Mouse (Mus musculus): Measurements from ENCODE around the gene Med12l. TPM values are rescaled to one million over a fixed set of nuclear protein-coding genes. Genes with fewer than 3 reads are reported as not detected.

Gene Med12l
- total and polyA plus RNA-seq, 3 experiments: 0.93 to 2.0 (median 1.5) TPM

DNA sequence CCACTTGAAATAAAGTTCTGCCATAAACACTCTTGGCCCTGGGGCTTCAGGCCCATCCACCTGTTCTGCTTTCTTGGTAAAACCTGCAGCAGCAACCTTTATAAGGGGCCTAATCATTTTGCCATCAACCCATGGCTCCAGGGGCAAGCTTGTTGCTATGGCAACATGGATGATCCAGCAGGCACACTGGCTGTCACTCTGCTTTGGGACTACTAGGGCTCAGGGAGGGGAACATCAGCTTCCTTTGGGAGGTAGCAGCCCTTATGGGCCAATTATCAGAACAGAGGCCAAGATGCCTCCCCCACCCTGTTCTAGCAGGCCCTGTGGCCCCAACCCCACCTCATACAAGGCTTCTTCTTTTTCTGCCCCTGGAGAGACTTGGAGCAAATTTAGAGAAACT is 13.5 kb upstream of the Med12l start:
- H3K27me3 ChIP-seq (replicated peaks): no peaks in the 10 kb centered on the region
- no peak overlapping the region for H3K27ac ChIP-seq (ENCODE audit: insufficient read depth, low read depth)
- DNase-seq (ENCODE audit: extremely low read depth): no peak
- H3K36me3 ChIP-seq (replicated peaks in 1 of 2; ENCODE audit: control insufficient read depth in 1 of 2, insufficient read depth in 1 of 2, low read length in 1 of 2): no peaks in the 10 kb centered on the region
- no peak overlapping the region for H3K4me2 ChIP-seq (ENCODE audit: insufficient read depth, low read depth, poor library complexity, severe bottlenecking)
- H3K9ac ChIP-seq (ENCODE audit: insufficient read depth, low read depth): no peak overlapping the region
- in situ Hi-C loops (cut with MboI; ENCODE audit: low pct_ligation_motif_present, low pct_unique_long_range_greater_than_20kb, low sequenced_read_pairs): no loop called here
- no peak overlapping the region for H3K4me3 ChIP-seq (replicated peaks in 1 of 3; ENCODE audit: low read depth in 2 of 3, low read length in 2 of 3, poor library complexity in 1 of 3)
- no peaks in the 10 kb centered on the region for H3K79me2 ChIP-seq (replicated peaks; ENCODE audit: control insufficient read depth, extremely low read depth, insufficient read depth, poor library complexity, severe bottlenecking)
- dilution Hi-C loops (cut with MboI; ENCODE audit: extremely low pct_ligation_motif_present, extremely low pct_unique_long_range_greater_than_20kb, low sequenced_read_pairs): no loop called here
- no peak for TF ChIP-seq POLR2AphosphoS2 (IDR thresholded peaks at IDR 0.05; ENCODE audit: low read depth, low read length)
- no peak for TF ChIP-seq IRF4 (IDR thresholded peaks at IDR 0.05; ENCODE audit: low read depth, low read length)
- no peak for TF ChIP-seq HCFC1 (IDR thresholded peaks at IDR 0.05; ENCODE audit: low read depth, low read length)
- no peak for TF ChIP-seq UBTF (IDR thresholded peaks at IDR 0.05; ENCODE audit: low read depth, low read length)
- no peak for TF ChIP-seq ZMIZ1 (IDR thresholded peaks at IDR 0.05; ENCODE audit: low read depth, low read length)
- no peak for TF ChIP-seq GABPA (IDR thresholded peaks at IDR 0.05; ENCODE audit: insufficient replicate concordance, low read depth, low read length)
- TF ChIP-seq TCF12 (IDR thresholded peaks at IDR 0.05; ENCODE audit: low read depth, low read length): no peak
- TF ChIP-seq MYC (IDR thresholded peaks at IDR 0.05; ENCODE audit: low read depth, low read length): no peak
- TF ChIP-seq KAT2A (IDR thresholded peaks at IDR 0.05; ENCODE audit: insufficient replicate concordance, low read length): no peak
- TF ChIP-seq PAX5 (IDR thresholded peaks at IDR 0.05; ENCODE audit: low read length): no peak
- no peaks in the 10 kb centered on the region for H3K9me3 ChIP-seq (replicated peaks; ENCODE audit: low read length)
- no peaks in the 10 kb centered on the region for H3K4me1 ChIP-seq (ENCODE audit: control insufficient read depth in 1 of 2, insufficient read depth in 2 of 2)

DNA sequence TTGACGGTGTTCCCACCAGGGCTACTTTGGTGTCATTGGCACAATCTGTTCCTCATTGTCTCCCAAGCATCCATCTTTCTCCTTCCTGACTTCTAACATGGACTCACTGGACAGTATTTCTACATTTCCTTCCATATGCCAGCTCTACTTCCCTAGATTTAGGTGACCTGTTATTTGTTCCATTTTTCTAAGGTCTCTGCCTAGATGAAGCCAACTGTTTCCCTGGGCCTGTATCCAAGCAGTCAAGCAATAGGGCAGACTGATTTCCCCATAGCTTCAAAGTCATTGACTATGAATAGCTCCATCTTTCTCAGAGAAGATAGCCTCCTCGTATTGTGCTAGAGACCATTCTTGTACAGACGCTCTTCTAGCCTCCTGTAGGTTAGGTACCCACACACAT is 12.0 kb upstream of the Med12l start:
- no peak for DNase-seq (ENCODE audit: extremely low read depth)
- TF ChIP-seq USF1 (IDR thresholded peaks at IDR 0.05; ENCODE audit: low read depth, low read length) (no peak), MYC (IDR thresholded peaks at IDR 0.05; ENCODE audit: low read depth, low read length) (no peak), MAZ (IDR thresholded peaks at IDR 0.05; ENCODE audit: low read depth, low read length) (no peak)
- H3K9ac ChIP-seq (ENCODE audit: insufficient read depth, low read depth): no peak overlapping the region
- H3K9me3 ChIP-seq (replicated peaks; ENCODE audit: low read length): no peaks in the 10 kb centered on the region
- no peak overlapping the region for H3K4me2 ChIP-seq (ENCODE audit: insufficient read depth, low read depth, poor library complexity, severe bottlenecking)
- no peaks in the 10 kb centered on the region for H3K36me3 ChIP-seq (replicated peaks in 1 of 2; ENCODE audit: control insufficient read depth in 1 of 2, insufficient read depth in 1 of 2, low read length in 1 of 2)
- H3K79me2 ChIP-seq (replicated peaks; ENCODE audit: control insufficient read depth, extremely low read depth, insufficient read depth, poor library complexity, severe bottlenecking): no peaks in the 10 kb centered on the region
- in situ Hi-C loops (cut with MboI; ENCODE audit: low pct_ligation_motif_present, low pct_unique_long_range_greater_than_20kb, low sequenced_read_pairs): no loop called here
- dilution Hi-C loops (cut with MboI; ENCODE audit: extremely low pct_ligation_motif_present, extremely low pct_unique_long_range_greater_than_20kb, low sequenced_read_pairs): no loop called here
- no peaks in the 10 kb centered on the region for H3K4me1 ChIP-seq (ENCODE audit: control insufficient read depth in 1 of 2, insufficient read depth in 2 of 2)
- no peak overlapping the region for H3K4me3 ChIP-seq (replicated peaks in 1 of 3; ENCODE audit: low read depth in 2 of 3, low read length in 2 of 3, poor library complexity in 1 of 3)
- H3K27me3 ChIP-seq (replicated peaks): no peaks in the 10 kb centered on the region
- no peak overlapping the region for H3K27ac ChIP-seq (ENCODE audit: insufficient read depth, low read depth)

DNA sequence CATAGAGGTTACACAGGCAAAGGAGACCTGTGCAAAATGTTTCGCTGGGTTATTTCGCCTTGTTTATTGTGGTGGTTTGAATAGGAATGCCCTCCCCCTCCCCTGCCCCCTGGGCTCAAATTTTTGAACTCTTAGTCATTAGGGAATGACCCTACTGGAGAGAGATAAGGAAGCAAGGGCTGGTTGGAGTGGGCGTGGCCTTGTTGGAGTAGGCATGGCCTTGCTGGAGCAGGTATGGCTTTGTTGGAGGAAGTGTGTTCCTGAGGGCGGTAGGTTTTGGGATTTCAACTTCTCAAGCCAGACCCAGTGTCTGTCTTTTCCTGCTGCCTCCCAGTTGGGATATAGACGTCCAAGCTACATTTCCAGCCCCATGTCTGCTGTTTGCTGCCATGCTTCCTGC is 1.9 kb upstream of the Med12l start:
- Histone ChIP-seq H3K4me2 (ENCODE audit: insufficient read depth, low read depth, poor library complexity, severe bottlenecking) (no peak overlapping the region), H3K27ac (ENCODE audit: insufficient read depth, low read depth) (no peak overlapping the region), H3K36me3 (replicated peaks in 1 of 2; ENCODE audit: control insufficient read depth in 1 of 2, insufficient read depth in 1 of 2, low read length in 1 of 2) (no peaks in the 10 kb centered on the region), H3K9me3 (replicated peaks; ENCODE audit: low read length) (peaks cover 21% of the 10 kb centered on the region), H3K27me3 (replicated peaks) (no peaks in the 10 kb centered on the region), H3K4me3 (replicated peaks in 1 of 3; ENCODE audit: low read depth in 2 of 3, low read length in 2 of 3, poor library complexity in 1 of 3) (no peak overlapping the region), H3K79me2 (replicated peaks; ENCODE audit: control insufficient read depth, extremely low read depth, insufficient read depth, poor library complexity, severe bottlenecking) (no peaks in the 10 kb centered on the region), H3K4me1 (ENCODE audit: control insufficient read depth in 1 of 2, insufficient read depth in 2 of 2) (no peaks in the 10 kb centered on the region), H3K9ac (ENCODE audit: insufficient read depth, low read depth) (no peak overlapping the region)
- TF ChIP-seq USF1 (IDR thresholded peaks at IDR 0.05; ENCODE audit: low read depth, low read length): no peak
- no peak for TF ChIP-seq NRF1 (IDR thresholded peaks at IDR 0.05; ENCODE audit: low read depth, low read length)
- TF ChIP-seq POLR2AphosphoS2 (IDR thresholded peaks at IDR 0.05; ENCODE audit: low read depth, low read length): no peak
- no peak for TF ChIP-seq TCF12 (IDR thresholded peaks at IDR 0.05; ENCODE audit: low read depth, low read length)
- TF ChIP-seq SMC3 (IDR thresholded peaks at IDR 0.05; ENCODE audit: low read depth, low read length): no peak
- TF ChIP-seq POLR2A (IDR thresholded peaks at IDR 0.05; ENCODE audit: low read depth, low read length): no peak
- no peak for TF ChIP-seq ZMIZ1 (IDR thresholded peaks at IDR 0.05; ENCODE audit: low read depth, low read length)
- no peak for TF ChIP-seq MXI1 (IDR thresholded peaks at IDR 0.05; ENCODE audit: low read depth, low read length)
- no peak for TF ChIP-seq HCFC1 (IDR thresholded peaks at IDR 0.05; ENCODE audit: low read depth, low read length)
- no peak for TF ChIP-seq RCOR1 (conservative IDR thresholded peaks at IDR 0.05; ENCODE audit: low read depth, low read length)
- dilution Hi-C loops (cut with MboI; ENCODE audit: extremely low pct_ligation_motif_present, extremely low pct_unique_long_range_greater_than_20kb, low sequenced_read_pairs): no loop called here
- in situ Hi-C loops (cut with MboI; ENCODE audit: low pct_ligation_motif_present, low pct_unique_long_range_greater_than_20kb, low sequenced_read_pairs): no loop called here
- DNase-seq (ENCODE audit: extremely low read depth): no peak
